Mouse (Mus musculus) hindbrain, embryonic 13.5 days (tissue): ENCODE measurements around the gene Eif1b. TPM values are rescaled to one million over a fixed set of nuclear protein-coding genes. Genes with fewer than 3 reads are reported as not detected.
"Not testable (repeated sequence)": the region's sequence is repeated elsewhere in the genome, so short reads cannot be mapped to it uniquely, and the experiment has no call there.

Experiments
- ATAC-seq: fragments of 200-750 bp; cut with Nextera tagmentation; 2 replicates; pipeline ENCODE4 v1.8.0; 2017; ENCODE audit warnings: moderate TSS enrichment; ENCODE audit not compliant: low FRiP score
- H3K27ac ChIP-seq: fragments of 300-500 bp; sonication (generic); 2 replicates; pipeline ENCODE4 v1.5.1; 2015; ENCODE audit warnings: inconsistent platforms, mild to moderate bottlenecking, moderate library complexity
- H3K27me3 ChIP-seq: fragments of 300-500 bp; sonication (generic); 2 replicates; pipeline ENCODE4 v1.6.1; 2015; ENCODE audit warnings: mild to moderate bottlenecking, inconsistent platforms
- H3K36me3 ChIP-seq: fragments of 300-500 bp; sonication (generic); 2 replicates; pipeline ENCODE4 v1.6.1; 2015; ENCODE audit warnings: mild to moderate bottlenecking, inconsistent platforms
- H3K4me1 ChIP-seq: fragments of 300-500 bp; sonication (generic); replicated peaks from 2 replicates; pipeline ENCODE4 v1.6.1; 2015; ENCODE audit warnings: inconsistent platforms
- H3K4me2 ChIP-seq: fragments of 300-500 bp; sonication (generic); 2 replicates; pipeline ENCODE4 v1.6.1; 2015; ENCODE audit warnings: inconsistent platforms, mild to moderate bottlenecking, moderate library complexity
- H3K4me3 ChIP-seq: fragments of 300-500 bp; sonication (generic); 2 replicates; pipeline ENCODE4 v1.5.1; 2015; ENCODE audit warnings: mild to moderate bottlenecking, inconsistent platforms
- H3K9ac ChIP-seq: fragments of 300-500 bp; sonication (generic); 2 replicates; pipeline ENCODE4 v1.6.1; 2015; ENCODE audit warnings: mild to moderate bottlenecking, inconsistent platforms
- H3K9me3 ChIP-seq: fragments of 300-500 bp; sonication (generic); 2 replicates; pipeline ENCODE4 v1.6.1; 2016; ENCODE audit warnings: inconsistent platforms
- WGBS: fragments of 180-500 bp; shearing (Covaris S2); methylation state at CpG from one replicate; pipeline ENCODE4 v1.1.7; 2015; 5-methylcytosine and 5-hydroxymethylcytosine counted together
- polyA plus RNA-seq: library from polyadenylated mRNA; unstranded; fragments of >200 nt; fragmentation: Nextera tagmentation; extraction: Ambion mirVana; gene quantifications from 2 replicates; pipeline ENCODE4 v1.2.1, GENCODE M21; 2015

Eif1b gene
- polyA plus RNA-seq, 1 experiment from 2014 or later, result 337 TPM

- no peak overlapping the region for H3K4me3 ChIP-seq
- H3K9me3 ChIP-seq, result peaks cover under 1% of the 10 kb centered on the region
- H3K9ac ChIP-seq, result no peak overlapping the region
- WGBS, result 89% methylated on average over 17 of the region's 17 CpGs
- no peaks in the 10 kb centered on the region for H3K36me3 ChIP-seq
- H3K27ac ChIP-seq, result no peak overlapping the region
- no peaks in the 10 kb centered on the region for H3K27me3 ChIP-seq
- H3K4me2 ChIP-seq, result no peak overlapping the region
- no peak for ATAC-seq
- H3K4me1 ChIP-seq, result no peaks in the 10 kb centered on the region
Observed at GRCm38 (mm10) chr9:120528815-120529510, 36.9 kb downstream of the Eif1b start.

- Histone ChIP-seq H3K9me3 (peaks cover 4% of the 10 kb centered on the region), H3K4me3 (no peak overlapping the region), H3K4me1 (no peaks in the 10 kb centered on the region), H3K4me2 (no peak overlapping the region), H3K27me3 (no peaks in the 10 kb centered on the region), H3K27ac (no peak overlapping the region), H3K36me3 (no peaks in the 10 kb centered on the region), H3K9ac (no peak overlapping the region)
- whole genome bisulfite sequencing, result 93% methylated on average over 5 of the region's 5 CpGs
- ATAC-seq, result no peak
Observed at GRCm38 (mm10) chr9:120530471-120530870, 38.4 kb downstream of the Eif1b start.

- Histone ChIP-seq H3K27ac (no peak overlapping the region), H3K9ac (no peak overlapping the region), H3K9me3 (peaks cover 4% of the 10 kb centered on the region), H3K27me3 (0 out of 2 replicates have a peak, but pooled peaks cover 5% of the 10 kb centered on the region), H3K4me2 (no peak overlapping the region), H3K36me3 (no peaks in the 10 kb centered on the region), H3K4me3 (no peak overlapping the region), H3K4me1 (no peaks in the 10 kb centered on the region)
- no peak for ATAC-seq
- WGBS, result 89% methylated on average over 6 of the region's 6 CpGs
Observed at GRCm38 (mm10) chr9:120532062-120532461, 40.0 kb downstream of the Eif1b start.

- Histone ChIP-seq H3K9me3 (peaks cover 4% of the 10 kb centered on the region), H3K27ac (no peak overlapping the region), H3K4me1 (no peaks in the 10 kb centered on the region), H3K4me3 (no peak overlapping the region), H3K36me3 (no peaks in the 10 kb centered on the region), H3K9ac (no peak overlapping the region), H3K27me3 (peaks cover 11% of the 10 kb centered on the region; the same call in 1 of the 2 replicates), H3K4me2 (no peak overlapping the region)
- no peak for ATAC-seq
- 93% methylated on average over 5 of the region's 6 CpGs for WGBS
Observed at GRCm38 (mm10) chr9:120532691-120533090, 40.7 kb downstream of the Eif1b start.

- peaks cover 19% of the 10 kb centered on the region for H3K27me3 ChIP-seq
- not testable (repeated sequence) for H3K9ac ChIP-seq, H3K9me3 ChIP-seq, H3K36me3 ChIP-seq, H3K4me3 ChIP-seq, H3K27ac ChIP-seq, ATAC-seq, H3K4me2 ChIP-seq, H3K4me1 ChIP-seq
- 91% methylated on average over 8 of the region's 8 CpGs for WGBS
Observed at GRCm38 (mm10) chr9:120533446-120533950, 41.5 kb downstream of the Eif1b start.

GRCm38 (mm10) chr9:120539662-120540251 is 47.7 kb downstream of the Eif1b start, which contains the start of gene Entpd3:
Gene Entpd3, plus strand, starts transcription at chr9:120539818.
- H3K27me3 ChIP-seq, result peaks cover 55% of the 10 kb centered on the region
- 2% methylated on average over 31 of the region's 31 CpGs for WGBS
- peak within 1 kb of the TSS; percentile 77 for H3K9ac ChIP-seq
- H3K4me3 ChIP-seq, result peak within 1 kb of the TSS; percentile 48
- peak within 1 kb of the TSS; percentile 79 for H3K4me2 ChIP-seq
- H3K36me3 ChIP-seq, result no peaks in the 10 kb centered on the region
- ATAC-seq, result no peak
- H3K9me3 ChIP-seq, result no peaks in the 10 kb centered on the region
- H3K4me1 ChIP-seq, result peaks cover 15% of the 10 kb centered on the region
- H3K27ac ChIP-seq, result no peak within 1 kb of the TSS; the same call in 1 of the 2 replicates

GRCm38 (mm10) chr9:120541411-120541810 is 49.4 kb downstream of the Eif1b start:
- no peaks in the 10 kb centered on the region for H3K36me3 ChIP-seq
- H3K4me1 ChIP-seq, result peaks cover 15% of the 10 kb centered on the region
- H3K27me3 ChIP-seq, result peaks cover 55% of the 10 kb centered on the region
- no CpG with 5 or more reads among the region's 2 CpGs for WGBS
- H3K9ac ChIP-seq, result no peak overlapping the region
- H3K9me3 ChIP-seq, result no peaks in the 10 kb centered on the region
- no peak overlapping the region for H3K27ac ChIP-seq
- H3K4me2 ChIP-seq, result no peak overlapping the region
- H3K4me3 ChIP-seq, result no peak overlapping the region
- ATAC-seq, result no peak

GRCm38 (mm10) chr9:120542241-120542640 is 50.2 kb downstream of the Eif1b start:
- ATAC-seq, result no peak
- H3K9ac ChIP-seq, result no peak overlapping the region
- peaks cover 17% of the 10 kb centered on the region for H3K4me1 ChIP-seq
- no peak overlapping the region for H3K27ac ChIP-seq
- no peak overlapping the region for H3K4me3 ChIP-seq
- 22% methylated on average over 6 of the region's 6 CpGs for WGBS
- H3K4me2 ChIP-seq, result no peak overlapping the region
- H3K9me3 ChIP-seq, result no peaks in the 10 kb centered on the region
- no peaks in the 10 kb centered on the region for H3K36me3 ChIP-seq
- peaks cover 48% of the 10 kb centered on the region for H3K27me3 ChIP-seq

Other genes starting within 250 kb of the Eif1b start
- gene Myrip, start 190.7 kb upstream of the Eif1b start, polyA plus RNA-seq, result 3.7 and 4.3 TPM in 2 replicates
- gene Entpd3, start 47.6 kb downstream of the Eif1b start, polyA plus RNA-seq, result 1.2 and 1.6 TPM in 2 replicates
- gene Rpl14, start 79.2 kb downstream of the Eif1b start, polyA plus RNA-seq, result 481 and 484 TPM in 2 replicates